Comparison of ENCODE assay signal across 42 mouse cellular contexts in genomic region chr11:33179802-33180201, GRCm38 (mm10). TPM values are rescaled to one million over a fixed set of nuclear protein-coding genes. Genes with fewer than 3 reads are reported as not detected.
"Had no signal": no experiment of that assay in that cellular context is flagged by ENCODE, and none has a peak within 500 bp of the region (broad histone marks: within the 10 kb centered on the region; RNA-seq: fewer than 3 reads in every experiment).

No protein-coding gene starts in this region.

- H3K9ac ChIP-seq: liver, embryonic 12.5 days; liver, embryonic 13.5 days; liver, embryonic 14.5 days; liver, embryonic 15.5 days; liver, postnatal 0 days; lung, embryonic 14.5 days; lung, embryonic 15.5 days; midbrain, embryonic 12.5 days; midbrain, embryonic 15.5 days had no signal

- H3K4me1 ChIP-seq: liver, embryonic 12.5 days; liver, embryonic 13.5 days; liver, embryonic 15.5 days; megakaryocyte, embryonic 14.5 days had no signal

- ATAC-seq: liver, embryonic 12.5 days; liver, postnatal 0 days; lung, postnatal 0 days; midbrain, embryonic 13.5 days; midbrain, embryonic 15.5 days; midbrain, embryonic 16.5 days had no signal

- H3K4me3 ChIP-seq: left cerebral cortex, adult 2 months; liver, embryonic 12.5 days; liver, embryonic 13.5 days; liver, embryonic 15.5 days; lung, embryonic 15.5 days; megakaryocyte, embryonic 14.5 days; midbrain, embryonic 15.5 days; myocyte had no signal

- H3K36me3 ChIP-seq: limb, embryonic 10.5 days; limb, embryonic 12.5 days; limb, embryonic 13.5 days; limb, embryonic 15.5 days; liver, embryonic 12.5 days; liver, embryonic 13.5 days; liver, embryonic 15.5 days; lung, embryonic 15.5 days; midbrain, embryonic 12.5 days; midbrain, embryonic 13.5 days; midbrain, embryonic 15.5 days had no signal

- H3K9me3 ChIP-seq: limb, embryonic 10.5 days; limb, embryonic 12.5 days; limb, embryonic 13.5 days; limb, embryonic 15.5 days; liver, embryonic 12.5 days; liver, embryonic 13.5 days; liver, embryonic 15.5 days; lung, embryonic 15.5 days; megakaryocyte, embryonic 14.5 days; midbrain, embryonic 12.5 days; midbrain, embryonic 13.5 days; midbrain, embryonic 15.5 days had no signal

- H3K4me2 ChIP-seq: liver, embryonic 15.5 days had no signal

- DNase-seq: left cerebral cortex, postnatal 4 days; liver; liver, embryonic 13.5 days; liver, postnatal 0 days; lung, adult 18-20 months; lung, adult 2 months; lung, embryonic 14.5 days; lung, postnatal 10 days; lung, postnatal 14 days; lung, postnatal 36 days; lung, postnatal 4 days had no signal

- H3K27ac ChIP-seq: left cerebral cortex, adult 2 months; limb, embryonic 12.5 days; limb, embryonic 13.5 days; limb, embryonic 15.5 days; liver, embryonic 12.5 days; liver, embryonic 13.5 days; liver, embryonic 14.5 days; liver, embryonic 15.5 days; lung, embryonic 15.5 days; macrophage; midbrain, embryonic 12.5 days; midbrain, embryonic 13.5 days; midbrain, embryonic 15.5 days had no signal

RNA-seq across cellular contexts. Expression of gene Tlx3, which starts 23.6 kb away (rescaled TPM):
- total RNA-seq: left cerebral cortex, adult 2 months; left cerebral cortex, adult 8-10 months; left cerebral cortex, postnatal 10 days; left cerebral cortex, postnatal 14 days; left cerebral cortex, postnatal 25 days; left cerebral cortex, postnatal 36 days; left cerebral cortex, postnatal 4 days; liver, adult 2 months; megakaryocyte progenitor cell, adult 5-6 weeks; megakaryocyte, adult 5-6 weeks; megakaryocyte-erythroid progenitor cell, adult 5-6 weeks; monocyte, adult 5-6 weeks had no signal
- polyA plus RNA-seq: limb, embryonic 10.5 days; limb, embryonic 11.5 days; limb, embryonic 13.5 days; limb, embryonic 15.5 days; liver, adult 2 months; liver, embryonic 11.5 days; liver, embryonic 12.5 days; liver, embryonic 13.5 days; liver, embryonic 14.5 days; liver, embryonic 15.5 days; liver, embryonic 16.5 days; liver, postnatal 0 days; lung, adult 2 months; lung, embryonic 14.5 days; lung, embryonic 16.5 days; lung, postnatal 0 days; macrophage; myocyte had no signal

RNA-seq across cellular contexts. Expression of gene Fgf18, which starts 32.6 kb away (rescaled TPM):
- total RNA-seq: liver, adult 2 months; megakaryocyte progenitor cell, adult 5-6 weeks; megakaryocyte, adult 5-6 weeks; megakaryocyte-erythroid progenitor cell, adult 5-6 weeks; monocyte, adult 5-6 weeks had no signal
- polyA plus RNA-seq: liver, adult 2 months; macrophage had no signal
